Mouse (Mus musculus): Measurements from ENCODE around the gene Arhgap23. TPM values are rescaled to one million over a fixed set of nuclear protein-coding genes. Genes with fewer than 3 reads are reported as not detected.

The Arhgap23 gene
- total and polyA plus RNA-seq, 3 experiments: 1.2 to 5.6 (median 4.2) TPM

GRCm38 (mm10) chr11:97528282-97528808 is 113.0 kb downstream of the Arhgap23 start:
- H3K4me3 ChIP-seq (replicated peaks in 1 of 3; ENCODE audit: low read depth in 2 of 3, low read length in 2 of 3, poor library complexity in 1 of 3): no peak overlapping the region
- peak; percentile 37; the same call in 1 of the 2 replicates for TF ChIP-seq BHLHE40 (IDR thresholded peaks at IDR 0.05; ENCODE audit: low read depth, low read length)
- TF ChIP-seq CTCF (conservative IDR thresholded peaks at IDR 0.05 in 1 of 2, IDR thresholded peaks at IDR 0.05 in 1 of 2; ENCODE audit: low read depth in 2 of 2, low read length in 2 of 2): no peak
- no peak for TF ChIP-seq ETS1 (conservative IDR thresholded peaks at IDR 0.05; ENCODE audit: low read depth, low read length)
- no peaks in the 10 kb centered on the region for H3K36me3 ChIP-seq (replicated peaks in 1 of 2; ENCODE audit: control insufficient read depth in 1 of 2, insufficient read depth in 1 of 2, low read length in 1 of 2)
- no peaks in the 10 kb centered on the region for H3K9me3 ChIP-seq (replicated peaks; ENCODE audit: low read length)
- no peak overlapping the region for H3K9ac ChIP-seq (ENCODE audit: insufficient read depth, low read depth)
- H3K4me1 ChIP-seq (ENCODE audit: control insufficient read depth in 1 of 2, insufficient read depth in 2 of 2): peaks cover 7 to 21% of the 10 kb centered on the region in 2 experiments; a peak in 3 of 4 replicates
- peaks cover 91% of the 10 kb centered on the region for H3K27me3 ChIP-seq (replicated peaks)
- in situ Hi-C loops (cut with MboI; ENCODE audit: low pct_ligation_motif_present, low pct_unique_long_range_greater_than_20kb, low sequenced_read_pairs) (no loop called here), dilution Hi-C loops (cut with MboI; ENCODE audit: extremely low pct_ligation_motif_present, extremely low pct_unique_long_range_greater_than_20kb, low sequenced_read_pairs) (no loop called here)
- no peak for DNase-seq (ENCODE audit: extremely low read depth)
- no peak overlapping the region for H3K27ac ChIP-seq (ENCODE audit: insufficient read depth, low read depth)
- no peak overlapping the region for H3K4me2 ChIP-seq (ENCODE audit: insufficient read depth, low read depth, poor library complexity, severe bottlenecking)
- no peaks in the 10 kb centered on the region for H3K79me2 ChIP-seq (replicated peaks; ENCODE audit: control insufficient read depth, extremely low read depth, insufficient read depth, poor library complexity, severe bottlenecking)

DNA sequence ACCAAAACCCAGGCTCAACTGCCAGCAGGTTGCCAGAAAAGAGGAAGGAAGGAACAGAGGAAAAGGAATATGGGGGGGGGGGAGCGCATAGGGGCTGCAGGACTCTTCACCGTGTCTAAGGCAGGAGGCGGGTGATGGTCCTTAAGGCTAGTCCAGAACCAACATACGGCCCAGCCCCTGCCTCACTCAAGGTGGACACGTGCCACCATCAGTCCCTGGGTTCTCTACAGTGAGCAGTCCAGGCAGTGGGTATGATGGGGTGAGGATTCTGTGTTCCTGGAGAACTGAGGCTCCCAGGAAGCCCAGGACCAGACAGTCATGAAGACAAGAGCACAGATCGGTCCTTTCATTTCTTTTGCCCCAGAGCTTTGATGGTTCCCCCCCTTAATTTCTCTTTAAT is 114.7 kb downstream of the Arhgap23 start:
- H3K27me3 ChIP-seq (replicated peaks): peaks cover 85% of the 10 kb centered on the region
- in situ Hi-C loops (cut with MboI; ENCODE audit: low pct_ligation_motif_present, low pct_unique_long_range_greater_than_20kb, low sequenced_read_pairs): loop anchor here (5.0 kb wide), 1 partner anchor 37 kb away; no protein-coding TSS in a partner anchor
- dilution Hi-C loops (cut with MboI; ENCODE audit: extremely low pct_ligation_motif_present, extremely low pct_unique_long_range_greater_than_20kb, low sequenced_read_pairs): no loop called here

GRCm38 (mm10) chr11:97530961-97531360 is 115.6 kb downstream of the Arhgap23 start:
- no peak for DNase-seq (ENCODE audit: extremely low read depth)
- no peak overlapping the region for H3K4me2 ChIP-seq (ENCODE audit: insufficient read depth, low read depth, poor library complexity, severe bottlenecking)
- TF ChIP-seq E2F4 (IDR thresholded peaks at IDR 0.05; ENCODE audit: insufficient replicate concordance, low read depth, low read length) (no peak), EP300 (IDR thresholded peaks at IDR 0.05; ENCODE audit: low read length) (no peak), ELF1 (IDR thresholded peaks at IDR 0.05; ENCODE audit: low read depth, low read length) (no peak), NRF1 (IDR thresholded peaks at IDR 0.05; ENCODE audit: low read depth, low read length) (no peak), USF2 (conservative IDR thresholded peaks at IDR 0.05; ENCODE audit: low read depth, low read length) (no peak), USF1 (IDR thresholded peaks at IDR 0.05; ENCODE audit: low read depth, low read length) (no peak), MAZ (IDR thresholded peaks at IDR 0.05; ENCODE audit: low read depth, low read length) (no peak), ZMIZ1 (IDR thresholded peaks at IDR 0.05; ENCODE audit: low read depth, low read length) (no peak), GABPA (IDR thresholded peaks at IDR 0.05; ENCODE audit: insufficient replicate concordance, low read depth, low read length) (no peak), MEF2A (IDR thresholded peaks at IDR 0.05; ENCODE audit: borderline replicate concordance, low read depth, low read length) (no peak)
- H3K4me1 ChIP-seq (ENCODE audit: control insufficient read depth in 1 of 2, insufficient read depth in 2 of 2): peaks cover 11 to 25% of the 10 kb centered on the region in 2 experiments
- dilution Hi-C loops (cut with MboI; ENCODE audit: extremely low pct_ligation_motif_present, extremely low pct_unique_long_range_greater_than_20kb, low sequenced_read_pairs) (no loop called here), in situ Hi-C loops (cut with MboI; ENCODE audit: low pct_ligation_motif_present, low pct_unique_long_range_greater_than_20kb, low sequenced_read_pairs) (loop anchor here (5.0 kb wide), 1 partner anchor 36 kb away; no protein-coding TSS in a partner anchor)
- no peaks in the 10 kb centered on the region for H3K79me2 ChIP-seq (replicated peaks; ENCODE audit: control insufficient read depth, extremely low read depth, insufficient read depth, poor library complexity, severe bottlenecking)
- H3K9ac ChIP-seq (ENCODE audit: insufficient read depth, low read depth): no peak overlapping the region
- peaks cover 13% of the 10 kb centered on the region for H3K9me3 ChIP-seq (replicated peaks; ENCODE audit: low read length)
- H3K4me3 ChIP-seq (replicated peaks in 1 of 3; ENCODE audit: low read depth in 2 of 3, low read length in 2 of 3, poor library complexity in 1 of 3): no peak overlapping the region
- no peak overlapping the region for H3K27ac ChIP-seq (ENCODE audit: insufficient read depth, low read depth)
- no peaks in the 10 kb centered on the region for H3K36me3 ChIP-seq (replicated peaks in 1 of 2; ENCODE audit: control insufficient read depth in 1 of 2, insufficient read depth in 1 of 2, low read length in 1 of 2)
- peaks cover 84% of the 10 kb centered on the region for H3K27me3 ChIP-seq (replicated peaks)

More for the DNA sequence above, 114.7 kb downstream of the Arhgap23 start:
- peaks cover 11 to 25% of the 10 kb centered on the region in 2 experiments for H3K4me1 ChIP-seq (ENCODE audit: control insufficient read depth in 1 of 2, insufficient read depth in 2 of 2)
- H3K4me2 ChIP-seq (ENCODE audit: insufficient read depth, low read depth, poor library complexity, severe bottlenecking): no peak overlapping the region
- peaks cover 11% of the 10 kb centered on the region for H3K9me3 ChIP-seq (replicated peaks; ENCODE audit: low read length)
- no peaks in the 10 kb centered on the region for H3K36me3 ChIP-seq (replicated peaks in 1 of 2; ENCODE audit: control insufficient read depth in 1 of 2, insufficient read depth in 1 of 2, low read length in 1 of 2)
- no peaks in the 10 kb centered on the region for H3K79me2 ChIP-seq (replicated peaks; ENCODE audit: control insufficient read depth, extremely low read depth, insufficient read depth, poor library complexity, severe bottlenecking)
- H3K9ac ChIP-seq (ENCODE audit: insufficient read depth, low read depth): no peak overlapping the region
- H3K27ac ChIP-seq (ENCODE audit: insufficient read depth, low read depth): no peak overlapping the region
- H3K4me3 ChIP-seq (replicated peaks in 1 of 3; ENCODE audit: low read depth in 2 of 3, low read length in 2 of 3, poor library complexity in 1 of 3): no peak overlapping the region
- no peak for DNase-seq (ENCODE audit: extremely low read depth)
- no peak for TF ChIP-seq POLR2A (IDR thresholded peaks at IDR 0.05; ENCODE audit: low read depth, low read length)
- TF ChIP-seq CHD2 (IDR thresholded peaks at IDR 0.05; ENCODE audit: low read length): no peak
- no peak for TF ChIP-seq RCOR1 (conservative IDR thresholded peaks at IDR 0.05; ENCODE audit: low read depth, low read length)
- no peak for TF ChIP-seq ELF1 (IDR thresholded peaks at IDR 0.05; ENCODE audit: low read depth, low read length)
- no peak for TF ChIP-seq NELFE (IDR thresholded peaks at IDR 0.05; ENCODE audit: low read depth, low read length)
- TF ChIP-seq TBP (conservative IDR thresholded peaks at IDR 0.05; ENCODE audit: low read depth, low read length): no peak
- TF ChIP-seq HCFC1 (IDR thresholded peaks at IDR 0.05; ENCODE audit: low read depth, low read length): no peak
- TF ChIP-seq ZMIZ1 (IDR thresholded peaks at IDR 0.05; ENCODE audit: low read depth, low read length): no peak
- TF ChIP-seq USF2 (conservative IDR thresholded peaks at IDR 0.05; ENCODE audit: low read depth, low read length): no peak
- no peak for TF ChIP-seq SIN3A (IDR thresholded peaks at IDR 0.05; ENCODE audit: low read length)
- TF ChIP-seq GABPA (IDR thresholded peaks at IDR 0.05; ENCODE audit: insufficient replicate concordance, low read depth, low read length): no peak
- TF ChIP-seq ETS1 (conservative IDR thresholded peaks at IDR 0.05; ENCODE audit: low read depth, low read length): no peak
- no peak for TF ChIP-seq BHLHE40 (IDR thresholded peaks at IDR 0.05; ENCODE audit: low read depth, low read length)
- no peak for TF ChIP-seq POLR2AphosphoS2 (IDR thresholded peaks at IDR 0.05; ENCODE audit: low read depth, low read length)
- no peak for TF ChIP-seq MAFK (IDR thresholded peaks at IDR 0.05; ENCODE audit: insufficient replicate concordance, low read length)
- TF ChIP-seq UBTF (IDR thresholded peaks at IDR 0.05; ENCODE audit: low read depth, low read length): no peak
- TF ChIP-seq CTCF (conservative IDR thresholded peaks at IDR 0.05 in 1 of 2, IDR thresholded peaks at IDR 0.05 in 1 of 2; ENCODE audit: low read depth in 2 of 2, low read length in 2 of 2): no peak
- TF ChIP-seq USF1 (IDR thresholded peaks at IDR 0.05; ENCODE audit: low read depth, low read length): no peak
